Mouse (Mus musculus) hindbrain, embryonic 12.5 days (tissue): ENCODE measurements around the gene Sdk1. TPM values are rescaled to one million over a fixed set of nuclear protein-coding genes. Genes with fewer than 3 reads are reported as not detected.

ENCODE experiments used
- ATAC-seq: fragments of 200-750 bp; cut with Nextera tagmentation; 2 replicates; pipeline ENCODE4 v1.8.0; 2017; ENCODE audit warnings: moderate TSS enrichment; ENCODE audit not compliant: low FRiP score
- H3K27ac ChIP-seq: fragments of 300-500 bp; sonication (generic); 2 replicates; pipeline ENCODE4 v1.5.1; 2016; ENCODE audit warnings: mild to moderate bottlenecking
- H3K27me3 ChIP-seq: fragments of 300-500 bp; sonication (generic); 2 replicates; pipeline ENCODE4 v1.6.1; 2016; ENCODE audit warnings: mild to moderate bottlenecking
- H3K36me3 ChIP-seq: fragments of 300-500 bp; sonication (generic); 2 replicates; pipeline ENCODE4 v1.6.1; 2016; ENCODE audit warnings: mild to moderate bottlenecking
- H3K4me1 ChIP-seq: fragments of 300-500 bp; sonication (generic); 2 replicates; pipeline ENCODE4 v1.6.1; 2016
- H3K4me2 ChIP-seq: fragments of 300-500 bp; sonication (generic); replicated peaks from 2 replicates; pipeline ENCODE4 v1.6.1; 2016; ENCODE audit warnings: mild to moderate bottlenecking
- H3K4me3 ChIP-seq: fragments of 300-500 bp; sonication (generic); 2 replicates; pipeline ENCODE4 v1.5.1; 2016; ENCODE audit warnings: mild to moderate bottlenecking
- H3K9ac ChIP-seq: fragments of 300-500 bp; sonication (generic); 2 replicates; pipeline ENCODE4 v1.6.1; 2016; ENCODE audit warnings: mild to moderate bottlenecking, moderate library complexity
- H3K9me3 ChIP-seq: fragments of 300-500 bp; sonication (generic); replicated peaks from 2 replicates; pipeline ENCODE4 v1.6.1; 2016; ENCODE audit warnings: mild to moderate bottlenecking
- WGBS: fragments of 180-500 bp; shearing (Covaris S2); methylation state at CpG from one replicate; pipeline ENCODE4 v1.1.7; 2016; 5-methylcytosine and 5-hydroxymethylcytosine counted together
- polyA plus RNA-seq: library from polyadenylated mRNA; unstranded; fragments of >200 nt; fragmentation: Nextera tagmentation; extraction: Ambion mirVana; gene quantifications from 2 replicates; pipeline ENCODE4 v1.2.1, GENCODE M21; 2016

Sdk1 gene
- polyA plus RNA-seq, 1 experiment from 2014 or later, result 3.5 TPM

DNA sequence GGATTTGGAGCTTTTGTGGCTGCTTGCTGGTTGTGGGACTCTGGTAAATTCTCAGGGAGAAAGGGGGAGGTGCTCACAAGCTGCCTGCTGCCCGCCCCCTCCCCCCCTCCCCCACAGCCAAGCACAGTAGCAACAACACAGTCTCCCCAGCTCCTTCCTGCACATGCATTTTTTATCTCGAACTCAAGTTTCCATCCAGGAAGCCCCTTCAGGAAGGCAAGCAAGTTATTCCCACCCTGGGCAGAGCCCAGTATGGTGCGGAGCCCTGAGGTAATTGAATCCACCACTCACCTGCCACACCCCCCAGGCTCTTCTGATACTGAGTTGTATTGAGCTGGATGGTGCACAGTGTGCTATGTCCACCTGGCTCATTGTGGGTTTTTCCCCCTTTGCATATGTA lies 768.9 kb downstream of the Sdk1 start:
- H3K36me3 ChIP-seq, result no peaks in the 10 kb centered on the region
- H3K4me1 ChIP-seq, result peaks cover 8% of the 10 kb centered on the region
- H3K4me2 ChIP-seq, result no peak overlapping the region
- ATAC-seq, result no peak
- no peak overlapping the region for H3K9ac ChIP-seq
- H3K9me3 ChIP-seq, result peaks cover 4% of the 10 kb centered on the region; the same call in 1 of the 2 replicates
- H3K27ac ChIP-seq, result no peak overlapping the region
- H3K27me3 ChIP-seq, result no peaks in the 10 kb centered on the region
- 22% methylated on average over 2 of the region's 3 CpGs for WGBS
- no peak overlapping the region for H3K4me3 ChIP-seq

DNA sequence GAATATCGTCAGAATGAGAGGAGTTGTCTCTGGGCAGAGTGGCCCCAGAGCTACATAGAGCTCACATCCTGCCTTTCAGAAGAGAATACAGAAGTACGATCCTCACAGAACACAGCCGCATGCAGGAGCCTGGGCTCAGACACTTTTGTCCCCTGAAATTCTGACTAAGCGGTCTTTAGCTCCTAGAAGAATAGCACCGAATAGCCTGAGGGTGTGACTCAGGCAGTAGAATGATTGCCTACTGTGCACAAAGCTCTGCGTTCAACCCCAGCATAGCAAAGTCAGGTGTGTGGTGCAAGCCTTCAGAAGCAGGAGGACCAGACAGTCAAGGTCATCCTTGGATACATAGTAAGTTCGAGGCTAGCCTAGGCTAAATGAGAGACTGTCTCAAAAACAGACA lies 775.7 kb downstream of the Sdk1 start:
- H3K9ac ChIP-seq, result no peak overlapping the region
- no peaks in the 10 kb centered on the region for H3K27me3 ChIP-seq
- H3K36me3 ChIP-seq, result no peaks in the 10 kb centered on the region
- no peak overlapping the region for H3K4me2 ChIP-seq
- H3K4me3 ChIP-seq, result no peak overlapping the region
- no peak for ATAC-seq
- H3K4me1 ChIP-seq, result peaks cover 5% of the 10 kb centered on the region; the same call in 1 of the 2 replicates
- WGBS, result 83% methylated on average over 7 of the region's 7 CpGs
- no peaks in the 10 kb centered on the region for H3K9me3 ChIP-seq
- no peak overlapping the region; the same call in 1 of the 2 replicates for H3K27ac ChIP-seq

DNA sequence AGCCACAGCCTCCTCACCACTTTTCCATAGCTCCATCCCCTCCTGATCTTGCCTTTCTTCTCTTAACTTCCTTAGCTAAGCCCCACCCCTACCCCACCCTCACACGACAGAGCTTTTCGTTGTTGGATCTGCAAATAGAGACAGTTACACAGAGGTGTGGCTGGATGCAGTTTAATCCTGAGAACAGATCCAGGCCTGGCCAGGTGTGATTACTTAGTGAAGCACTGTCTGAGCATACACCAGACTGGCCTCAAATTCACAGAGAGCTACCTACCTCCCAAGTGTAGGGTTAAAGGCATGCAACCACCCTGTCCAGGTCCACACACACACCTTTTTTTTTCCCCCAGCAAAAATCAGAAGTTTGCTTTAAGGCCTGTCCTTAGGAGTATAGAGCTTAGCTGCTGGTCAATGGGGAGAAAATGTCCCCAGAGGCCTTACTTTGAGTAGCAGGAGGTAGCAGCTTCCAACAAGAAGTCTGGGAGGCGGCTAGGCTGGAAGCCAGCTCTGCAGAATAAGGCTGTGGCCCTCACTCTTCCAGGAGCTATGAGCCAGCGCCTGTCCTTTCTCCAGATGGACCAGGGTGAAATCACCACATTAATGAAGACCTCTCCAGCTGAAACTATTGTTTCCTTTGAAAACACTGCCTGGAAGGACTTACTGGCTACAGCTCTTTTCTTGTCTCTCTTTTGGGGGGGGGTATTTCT lies 781.7 kb downstream of the Sdk1 start:
- Histone ChIP-seq H3K4me2 (no peak overlapping the region), H3K9ac (no peak overlapping the region), H3K4me1 (no peaks in the 10 kb centered on the region), H3K4me3 (no peak overlapping the region), H3K27me3 (no peaks in the 10 kb centered on the region), H3K36me3 (no peaks in the 10 kb centered on the region), H3K9me3 (no peaks in the 10 kb centered on the region), H3K27ac (no peak overlapping the region)
- 60% methylated on average over 4 of the region's 4 CpGs for WGBS
- no peak for ATAC-seq

DNA sequence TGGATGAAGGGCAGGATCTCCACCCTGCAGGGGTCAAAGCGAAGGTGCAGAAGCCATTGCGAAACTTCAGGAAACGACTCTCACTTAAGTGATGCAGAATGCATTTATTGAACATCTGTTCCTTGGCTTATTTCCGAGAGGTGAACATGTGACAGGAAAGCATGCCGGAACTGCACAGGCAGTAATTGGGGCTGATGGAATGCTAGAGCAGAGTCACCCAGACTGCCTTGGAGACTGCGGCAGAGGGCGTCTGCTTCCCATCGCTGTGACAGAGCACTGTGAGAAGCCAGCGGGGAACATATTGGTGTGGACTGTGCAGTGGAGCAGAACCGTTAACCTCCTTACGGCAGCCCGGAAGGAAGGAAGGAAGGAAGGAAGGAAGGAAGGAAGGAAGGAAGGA lies 783.2 kb downstream of the Sdk1 start:
- ATAC-seq, result no peak
- 74% methylated on average over 12 of the region's 12 CpGs for WGBS
- no peak overlapping the region for H3K9ac ChIP-seq
- no peaks in the 10 kb centered on the region for H3K4me1 ChIP-seq
- no peak overlapping the region for H3K4me3 ChIP-seq
- H3K27me3 ChIP-seq, result no peaks in the 10 kb centered on the region
- H3K27ac ChIP-seq, result no peak overlapping the region
- H3K4me2 ChIP-seq, result no peak overlapping the region
- no peaks in the 10 kb centered on the region for H3K9me3 ChIP-seq
- H3K36me3 ChIP-seq, result no peaks in the 10 kb centered on the region

DNA sequence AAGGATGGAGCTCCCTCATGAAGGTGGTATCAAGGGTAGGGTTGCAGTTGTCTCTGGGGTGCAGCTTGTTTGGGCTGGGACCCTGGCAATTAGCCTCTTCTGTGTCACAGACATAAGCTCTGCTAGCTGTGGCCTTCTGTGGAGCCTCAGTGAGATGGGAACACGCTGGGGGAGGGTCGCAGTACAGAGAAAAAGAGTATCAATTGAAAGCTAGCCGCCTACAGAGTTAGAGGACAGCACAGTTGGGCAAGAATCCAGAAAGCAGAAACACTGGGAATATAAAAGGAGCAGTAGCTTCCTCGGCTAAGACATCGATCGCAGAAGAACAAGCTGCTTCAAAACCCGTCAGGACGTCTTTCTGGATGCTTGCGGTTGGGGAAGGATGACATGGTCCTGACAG lies 795.2 kb downstream of the Sdk1 start:
- no peaks in the 10 kb centered on the region for H3K36me3 ChIP-seq
- no peak overlapping the region for H3K4me3 ChIP-seq
- no peaks in the 10 kb centered on the region for H3K27me3 ChIP-seq
- H3K27ac ChIP-seq, result no peak overlapping the region
- WGBS, result 90% methylated on average over 9 of the region's 9 CpGs
- no peak for ATAC-seq
- H3K9me3 ChIP-seq, result no peaks in the 10 kb centered on the region
- no peak overlapping the region for H3K4me2 ChIP-seq
- no peaks in the 10 kb centered on the region for H3K4me1 ChIP-seq
- H3K9ac ChIP-seq, result no peak overlapping the region

DNA sequence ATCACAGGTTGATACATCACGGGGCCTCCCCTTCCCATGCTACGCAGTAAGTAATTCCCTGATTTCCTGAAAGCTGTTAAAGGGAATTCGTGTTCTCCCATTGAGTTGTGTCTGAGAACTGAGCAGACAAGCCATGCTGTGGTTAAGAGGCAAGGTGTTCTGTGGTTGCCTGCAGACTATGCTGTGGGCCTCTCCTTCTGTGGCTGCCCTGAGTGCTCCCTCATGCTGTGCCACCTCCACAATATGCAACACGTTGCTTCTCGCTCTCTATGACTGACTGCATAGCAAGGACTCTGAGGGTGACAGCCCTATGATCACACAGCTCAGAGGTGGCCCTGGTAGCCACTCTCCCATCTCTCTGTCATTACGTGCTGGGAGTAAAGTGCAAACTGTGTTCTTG lies 797.9 kb downstream of the Sdk1 start:
- 90% methylated on average over 6 of the region's 6 CpGs for WGBS
- H3K36me3 ChIP-seq, result no peaks in the 10 kb centered on the region
- no peak for ATAC-seq
- H3K4me3 ChIP-seq, result no peak overlapping the region
- H3K9ac ChIP-seq, result no peak overlapping the region
- no peak overlapping the region for H3K4me2 ChIP-seq
- H3K9me3 ChIP-seq, result no peaks in the 10 kb centered on the region
- H3K27ac ChIP-seq, result no peak overlapping the region
- H3K27me3 ChIP-seq, result no peaks in the 10 kb centered on the region
- no peaks in the 10 kb centered on the region for H3K4me1 ChIP-seq

DNA sequence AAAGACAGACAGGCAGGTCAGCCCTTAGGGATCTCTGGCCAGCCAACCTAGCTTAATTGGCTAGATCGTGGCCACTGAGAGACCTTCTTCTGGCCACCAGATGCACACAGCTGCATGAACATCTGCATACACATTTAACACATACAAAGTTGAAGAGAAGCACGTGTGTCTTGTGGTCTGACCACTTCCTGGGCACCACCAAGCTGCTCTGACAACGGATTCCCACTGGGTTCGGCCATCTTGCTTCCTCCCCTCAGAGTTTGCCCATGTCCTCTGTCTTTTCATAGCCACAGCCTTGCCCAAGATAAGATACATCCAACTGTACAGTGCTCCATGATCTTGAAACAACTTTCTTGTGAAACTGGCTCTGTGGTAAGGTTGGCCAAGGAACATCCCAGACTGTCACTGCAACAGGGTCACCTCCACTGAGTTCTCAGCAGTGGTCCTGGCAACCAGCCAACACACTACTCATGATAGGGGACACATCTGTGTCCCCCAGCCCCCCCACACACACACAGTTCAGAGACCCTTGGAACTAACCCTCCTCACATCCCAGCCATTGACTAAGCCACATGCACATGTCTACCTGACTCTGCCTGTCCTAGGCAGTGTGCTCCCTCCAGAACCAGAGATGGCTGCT lies 798.7 kb downstream of the Sdk1 start:
- Histone ChIP-seq H3K4me3 (no peak overlapping the region), H3K36me3 (no peaks in the 10 kb centered on the region), H3K27me3 (no peaks in the 10 kb centered on the region), H3K9ac (no peak overlapping the region), H3K4me1 (no peaks in the 10 kb centered on the region), H3K27ac (no peak overlapping the region), H3K9me3 (no peaks in the 10 kb centered on the region), H3K4me2 (no peak overlapping the region)
- ATAC-seq, result no peak
- WGBS, result 88% methylated on average over 4 of the region's 4 CpGs

DNA sequence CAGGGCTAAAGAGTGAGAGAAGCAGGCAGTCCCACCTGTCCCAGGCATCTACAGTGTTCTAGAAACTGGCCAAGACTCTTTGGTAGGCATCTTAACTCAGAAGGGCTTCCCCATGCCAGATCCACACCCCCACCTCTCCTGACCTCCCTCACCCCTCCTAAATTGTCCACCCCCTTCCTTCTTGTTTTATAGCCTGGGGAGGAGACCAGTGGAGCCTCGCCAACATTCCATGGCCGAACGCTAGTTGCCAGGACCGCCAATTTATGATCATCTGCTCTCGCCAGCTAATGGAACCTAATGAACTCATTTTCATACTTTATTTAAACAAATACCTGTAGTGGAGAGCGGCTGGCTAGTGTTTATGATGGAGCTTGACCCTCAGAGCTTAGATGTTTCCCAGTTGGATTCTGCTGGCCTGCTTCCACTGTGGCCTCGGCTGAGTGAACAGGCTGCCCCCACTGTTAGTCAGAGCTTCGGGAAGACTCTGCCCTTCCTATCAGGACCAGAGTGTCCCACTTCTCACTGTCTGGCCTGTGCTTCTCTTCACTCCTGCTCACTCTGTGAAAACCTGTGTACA lies 800.0 kb downstream of the Sdk1 start:
- H3K9me3 ChIP-seq, result no peaks in the 10 kb centered on the region
- 85% methylated on average over 8 of the region's 8 CpGs for WGBS
- H3K36me3 ChIP-seq, result no peaks in the 10 kb centered on the region
- no peak for ATAC-seq
- no peak overlapping the region for H3K27ac ChIP-seq
- no peaks in the 10 kb centered on the region for H3K4me1 ChIP-seq
- no peak overlapping the region for H3K9ac ChIP-seq
- no peaks in the 10 kb centered on the region for H3K27me3 ChIP-seq
- H3K4me2 ChIP-seq, result no peak overlapping the region
- H3K4me3 ChIP-seq, result no peak overlapping the region

DNA sequence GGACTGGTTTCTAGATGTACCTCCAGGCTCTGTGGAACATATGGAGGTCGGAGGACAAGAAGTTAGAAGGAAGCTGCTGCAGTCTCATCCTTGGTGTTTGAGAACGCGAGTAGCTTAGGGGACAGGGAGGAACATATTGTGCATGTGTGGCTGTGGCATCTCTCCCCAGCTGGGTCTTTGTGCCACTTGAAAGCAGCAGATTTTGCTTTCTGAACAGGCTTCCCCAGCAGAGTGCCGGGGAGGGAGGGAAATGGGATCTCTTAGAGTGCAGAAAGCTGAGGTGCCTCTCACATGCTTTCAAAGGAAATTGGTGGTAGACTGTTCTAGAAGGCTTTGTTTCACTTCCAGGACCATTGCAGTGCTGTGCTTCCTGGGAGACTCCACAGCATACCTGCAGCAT lies 820.5 kb downstream of the Sdk1 start:
- no peak overlapping the region for H3K4me2 ChIP-seq
- H3K36me3 ChIP-seq, result no peaks in the 10 kb centered on the region
- no peak overlapping the region for H3K27ac ChIP-seq
- H3K9me3 ChIP-seq, result peaks cover 11% of the 10 kb centered on the region; the same call in 1 of the 2 replicates
- no peaks in the 10 kb centered on the region for H3K4me1 ChIP-seq
- no peaks in the 10 kb centered on the region for H3K27me3 ChIP-seq
- no peak for ATAC-seq
- 85% methylated on average over 4 of the region's 4 CpGs for WGBS
- H3K4me3 ChIP-seq, result no peak overlapping the region
- H3K9ac ChIP-seq, result no peak overlapping the region

DNA sequence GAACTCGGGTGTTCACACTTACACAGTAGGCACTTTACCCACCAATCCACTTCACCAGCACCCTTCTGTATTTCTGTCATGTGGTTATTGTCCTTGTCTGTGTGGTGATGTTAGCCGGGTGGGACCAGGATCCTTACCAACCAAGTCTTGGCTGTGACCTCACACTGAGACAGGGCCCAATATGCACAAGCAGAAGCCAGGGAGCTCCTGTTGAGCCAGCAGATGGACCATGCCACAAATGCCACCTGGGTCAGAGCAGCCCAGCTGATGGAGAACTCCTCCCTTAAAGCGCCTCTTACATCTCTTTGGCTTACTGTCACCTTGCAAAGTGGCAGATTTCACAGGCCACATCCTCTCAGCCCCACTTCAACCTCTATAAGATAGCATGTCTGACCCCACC lies 830.0 kb downstream of the Sdk1 start:
- H3K36me3 ChIP-seq, result no peaks in the 10 kb centered on the region
- H3K27ac ChIP-seq, result no peak overlapping the region
- no peak overlapping the region for H3K9ac ChIP-seq
- WGBS, result 95% methylated on average over 3 of the region's 3 CpGs
- H3K9me3 ChIP-seq, result no peaks in the 10 kb centered on the region; the same call in 1 of the 2 replicates
- H3K4me1 ChIP-seq, result no peaks in the 10 kb centered on the region; the same call in 1 of the 2 replicates
- no peak overlapping the region for H3K4me2 ChIP-seq
- no peak for ATAC-seq
- H3K4me3 ChIP-seq, result no peak overlapping the region
- no peaks in the 10 kb centered on the region for H3K27me3 ChIP-seq

DNA sequence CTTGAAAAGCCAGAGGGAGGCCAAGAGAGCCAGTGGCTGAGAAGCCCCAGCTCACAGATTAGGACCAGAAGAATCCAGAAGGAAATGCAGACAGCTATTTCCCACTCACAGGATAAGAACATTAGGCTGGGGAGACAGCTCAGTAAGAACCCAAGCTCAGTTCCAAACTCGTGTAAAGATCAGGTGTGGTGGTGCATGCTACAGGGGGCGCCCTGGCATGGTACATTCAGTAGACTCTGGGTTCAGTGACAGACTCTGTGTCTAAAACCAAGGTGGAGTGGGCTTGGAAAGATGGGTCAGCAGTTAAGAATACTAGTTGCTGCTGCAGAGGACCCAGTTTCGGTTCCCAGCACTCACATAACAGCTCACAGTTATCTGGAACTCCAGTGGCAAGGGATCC lies 832.6 kb downstream of the Sdk1 start:
- H3K27ac ChIP-seq, result no peak overlapping the region
- no peaks in the 10 kb centered on the region; the same call in 1 of the 2 replicates for H3K4me1 ChIP-seq
- no peaks in the 10 kb centered on the region; the same call in 1 of the 2 replicates for H3K9me3 ChIP-seq
- H3K36me3 ChIP-seq, result no peaks in the 10 kb centered on the region
- WGBS, result 85% methylated on average over 3 of the region's 3 CpGs
- no peak overlapping the region for H3K4me2 ChIP-seq
- H3K4me3 ChIP-seq, result no peak overlapping the region
- no peak for ATAC-seq
- H3K9ac ChIP-seq, result no peak overlapping the region
- H3K27me3 ChIP-seq, result no peaks in the 10 kb centered on the region

DNA sequence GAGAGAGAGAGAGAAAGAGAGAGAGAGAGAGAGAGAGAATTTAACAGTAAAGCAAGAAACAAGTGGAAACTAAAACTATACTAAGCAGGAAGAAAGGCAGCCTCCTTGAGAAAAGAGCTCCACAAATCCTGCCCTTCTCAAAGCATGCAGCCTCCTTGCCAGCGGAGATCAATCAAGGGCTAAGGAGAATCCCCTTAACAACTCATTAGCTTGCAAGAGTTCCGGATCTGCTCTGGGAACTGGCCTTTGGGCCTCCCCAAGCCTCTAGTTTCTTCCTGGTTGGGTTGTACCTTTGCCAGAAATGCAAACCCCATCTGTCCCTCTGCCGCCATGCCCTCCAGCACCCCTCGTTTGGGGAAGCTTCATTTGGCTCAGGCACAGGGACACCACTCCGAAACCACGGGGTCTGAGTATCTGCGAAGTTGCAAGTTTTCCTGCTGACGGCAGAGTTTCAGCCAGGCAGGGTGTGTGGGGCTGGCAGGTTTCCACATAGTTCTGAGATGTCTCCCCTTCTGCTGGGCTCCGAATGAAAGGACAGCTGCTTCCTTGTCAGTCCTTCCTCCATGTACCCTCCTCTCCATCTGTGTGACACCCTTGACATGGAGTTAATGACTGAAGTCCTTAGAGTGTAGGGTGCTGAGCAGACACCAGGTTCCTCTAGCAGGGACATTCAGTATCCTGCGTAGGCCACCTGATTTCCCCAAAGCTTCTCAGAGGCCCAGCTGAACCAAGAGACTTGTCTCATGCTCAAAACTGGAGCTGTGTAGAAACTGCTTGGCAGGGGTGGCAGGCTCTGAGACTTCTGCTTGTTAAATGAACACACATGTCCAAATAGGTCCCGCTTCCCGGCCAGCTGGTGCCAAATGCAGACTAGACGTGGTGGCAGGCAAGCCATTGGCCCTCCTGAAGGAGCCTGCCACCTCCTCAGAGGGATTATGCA lies 833.5 kb downstream of the Sdk1 start:
- no peak overlapping the region for H3K27ac ChIP-seq
- ATAC-seq, result no peak
- no peaks in the 10 kb centered on the region; the same call in 1 of the 2 replicates for H3K4me1 ChIP-seq
- WGBS, result 61% methylated on average over 13 of the region's 13 CpGs
- H3K27me3 ChIP-seq, result no peaks in the 10 kb centered on the region
- H3K9ac ChIP-seq, result no peak overlapping the region
- no peaks in the 10 kb centered on the region; the same call in 1 of the 2 replicates for H3K9me3 ChIP-seq
- H3K4me3 ChIP-seq, result no peak overlapping the region
- no peaks in the 10 kb centered on the region for H3K36me3 ChIP-seq
- no peak overlapping the region for H3K4me2 ChIP-seq
